Mouse (Mus musculus) MEL (cell line): ENCODE results near the gene Kif28. TPM values are rescaled to one million over a fixed set of nuclear protein-coding genes. Genes with fewer than 3 reads are reported as not detected.

Experiments
- DNase-seq: peaks from one replicate; pipeline ENCODE4 v3.0.0; 2011; ENCODE audit warnings: low read depth, low spot score
- H3K27ac ChIP-seq: 2 replicates; pipeline ENCODE4 v1.5.1; 2012; ENCODE audit warnings: low read depth, mild to moderate bottlenecking, control low read depth, low read length, moderate library complexity; ENCODE audit not compliant: control insufficient read depth
- H3K27me3 ChIP-seq, 2 experiments: fragments of 150-350 bp in 1 of 2; sonication (generic) in 1 of 2; 2 replicates each; pipeline ENCODE4 v1.6.1; 2012; ENCODE audit warnings: low read length in 2 of 2, mild to moderate bottlenecking in 2 of 2, improper control_type of control experiment in 1 of 2, moderate library complexity in 1 of 2; ENCODE audit not compliant: insufficient read depth in 2 of 2, control insufficient read depth in 1 of 2
- H3K36me3 ChIP-seq, 2 experiments: 2 replicates each; pipeline ENCODE4 v1.6.1; 2012 to 2014; ENCODE audit warnings: low read length in 2 of 2, improper control_type of control experiment in 1 of 2, inconsistent platforms in 1 of 2, mild to moderate bottlenecking in 1 of 2; ENCODE audit not compliant: insufficient read depth in 2 of 2, control insufficient read depth in 1 of 2
- H3K4me1 ChIP-seq, 2 experiments: fragments of 150-350 bp in 1 of 2; sonication (generic) in 1 of 2; 2 replicates each; pipeline ENCODE4 v1.6.1; 2012; ENCODE audit warnings: low read length in 2 of 2, improper control_type of control experiment in 1 of 2, mild to moderate bottlenecking in 1 of 2; ENCODE audit not compliant: insufficient read depth in 2 of 2, control insufficient read depth in 1 of 2
- H3K4me3 ChIP-seq, 2 experiments: fragments of 150-350 bp in 1 of 2; sonication (generic) in 1 of 2; 2 replicates each; pipeline ENCODE4 v1.5.1; 2012; ENCODE audit warnings: low read depth in 2 of 2, low read length in 2 of 2, mild to moderate bottlenecking in 2 of 2, moderate library complexity in 2 of 2, control low read depth in 1 of 2, improper control_type of control experiment in 1 of 2; ENCODE audit not compliant: control insufficient read depth in 1 of 2, insufficient read depth in 1 of 2
- H3K79me2 ChIP-seq: 2 replicates; pipeline ENCODE4 v1.6.1; 2012; ENCODE audit warnings: mild to moderate bottlenecking, low read length, moderate library complexity; ENCODE audit not compliant: control insufficient read depth, poor library complexity, insufficient read depth
- H3K9ac ChIP-seq: 2 replicates; pipeline ENCODE4 v1.6.1; 2012; ENCODE audit warnings: low read depth, mild to moderate bottlenecking, control low read depth, low read length, moderate library complexity; ENCODE audit not compliant: control insufficient read depth, poor library complexity, severe bottlenecking
- H3K9me3 ChIP-seq: fragments of 150-350 bp; sonication (generic); replicated peaks from 2 replicates; pipeline ENCODE4 v1.6.1; 2012; ENCODE audit warnings: mild to moderate bottlenecking, low read length, improper control_type of control experiment, moderate library complexity; ENCODE audit not compliant: insufficient read depth
- BHLHE40 ChIP-seq: IDR thresholded peaks from 2 replicates; pipeline ENCODE4 v1.6.1; 2012; ENCODE audit warnings: low read depth, mild to moderate bottlenecking, inconsistent platforms, low read length, improper control_type of control experiment, borderline replicate concordance
- CHD1 ChIP-seq: IDR thresholded peaks from 2 replicates; pipeline ENCODE4 v1.6.1; 2012; ENCODE audit warnings: low read depth, mild to moderate bottlenecking, inconsistent platforms, low read length, improper control_type of control experiment
- CHD2 ChIP-seq: IDR thresholded peaks from 2 replicates; pipeline ENCODE4 v1.6.1; 2011; ENCODE audit warnings: low read length, improper control_type of control experiment
- E2F4 ChIP-seq: IDR thresholded peaks from 2 replicates; pipeline ENCODE4 v1.6.1; 2011; ENCODE audit warnings: low read depth, low read length, improper control_type of control experiment, borderline replicate concordance
- ELF1 ChIP-seq: IDR thresholded peaks from 2 replicates; pipeline ENCODE4 v1.6.1; 2014; ENCODE audit warnings: low read depth, mild to moderate bottlenecking, inconsistent platforms, low read length, improper control_type of control experiment, moderate library complexity
- GATA1 ChIP-seq: IDR thresholded peaks from 2 replicates; pipeline ENCODE4 v1.6.1; 2011; ENCODE audit warnings: low read depth, low read length, improper control_type of control experiment
- JUND ChIP-seq: IDR thresholded peaks from 2 replicates; pipeline ENCODE4 v1.6.1; 2011; ENCODE audit warnings: low read depth, mild to moderate bottlenecking, improper control_type of control experiment, low read length
- KAT2A ChIP-seq: conservative IDR thresholded peaks from 2 replicates; pipeline ENCODE4 v1.6.1; 2012; ENCODE audit warnings: low read depth, low read length, improper control_type of control experiment, inconsistent platforms
- MAX ChIP-seq: IDR thresholded peaks from 2 replicates; pipeline ENCODE4 v1.6.1; 2011; ENCODE audit warnings: low read length, improper control_type of control experiment
- MEF2A ChIP-seq: IDR thresholded peaks from 2 replicates; pipeline ENCODE4 v1.6.1; 2014; ENCODE audit warnings: low read depth, mild to moderate bottlenecking, inconsistent platforms, low read length, improper control_type of control experiment; ENCODE audit not compliant: poor library complexity, insufficient replicate concordance, severe bottlenecking; ENCODE audit errors: extremely low read depth
- MXI1 ChIP-seq: IDR thresholded peaks from 2 replicates; pipeline ENCODE4 v1.6.1; 2011; ENCODE audit warnings: mild to moderate bottlenecking, low read depth, low read length, improper control_type of control experiment
- MYB ChIP-seq: IDR thresholded peaks from 2 replicates; pipeline ENCODE4 v1.6.1; 2011; ENCODE audit warnings: mild to moderate bottlenecking, low read depth, low read length, improper control_type of control experiment
- NELFE ChIP-seq: IDR thresholded peaks from 2 replicates; pipeline ENCODE4 v1.6.1; 2011; ENCODE audit warnings: low read depth, low read length, improper control_type of control experiment
- POLR2A ChIP-seq, 2 experiments: IDR thresholded peaks; 2 replicates each; pipeline ENCODE4 v1.6.1; 2011 to 2012; ENCODE audit warnings: low read length in 2 of 2, mild to moderate bottlenecking in 2 of 2, control low read depth in 1 of 2, improper control_type of control experiment in 1 of 2, low read depth in 1 of 2, moderate library complexity in 1 of 2; ENCODE audit not compliant: control insufficient read depth in 1 of 2, insufficient read depth in 1 of 2, poor library complexity in 1 of 2
- POLR2AphosphoS2 ChIP-seq: IDR thresholded peaks from 2 replicates; pipeline ENCODE4 v1.6.1; 2011; ENCODE audit warnings: low read length, improper control_type of control experiment
- RAD21 ChIP-seq: IDR thresholded peaks from 2 replicates; pipeline ENCODE4 v1.6.1; 2011; ENCODE audit warnings: mild to moderate bottlenecking, low read depth, low read length, improper control_type of control experiment
- TAL1 ChIP-seq: IDR thresholded peaks from 2 replicates; pipeline ENCODE4 v1.6.1; 2012; ENCODE audit warnings: mild to moderate bottlenecking, inconsistent platforms, low read length, moderate library complexity, mixed read lengths
- TCF12 ChIP-seq: IDR thresholded peaks from 2 replicates; pipeline ENCODE4 v1.6.1; 2014; ENCODE audit warnings: low read depth, mild to moderate bottlenecking, inconsistent platforms, low read length, improper control_type of control experiment, moderate library complexity
- UBTF ChIP-seq: IDR thresholded peaks from 2 replicates; pipeline ENCODE4 v1.6.1; 2012; ENCODE audit warnings: low read depth, mild to moderate bottlenecking, inconsistent platforms, low read length, improper control_type of control experiment, moderate library complexity, borderline replicate concordance; ENCODE audit not compliant: insufficient read depth
- USF1 ChIP-seq: IDR thresholded peaks from 2 replicates; pipeline ENCODE4 v1.6.1; 2014; ENCODE audit warnings: low read depth, mild to moderate bottlenecking, inconsistent platforms, low read length, improper control_type of control experiment, moderate library complexity
- USF2 ChIP-seq, 2 experiments: IDR thresholded peaks; 2 replicates each; pipeline ENCODE4 v1.6.1; 2011 to 2012; ENCODE audit warnings: improper control_type of control experiment in 2 of 2, low read length in 2 of 2, borderline replicate concordance in 1 of 2, inconsistent platforms in 1 of 2, low read depth in 1 of 2, mild to moderate bottlenecking in 1 of 2; ENCODE audit not compliant: insufficient read depth in 1 of 2
- ZC3H11A ChIP-seq: IDR thresholded peaks from 2 replicates; pipeline ENCODE4 v1.6.1; 2012; ENCODE audit warnings: low read depth, mild to moderate bottlenecking, inconsistent platforms, low read length, improper control_type of control experiment
- polyA plus RNA-seq, 2 experiments: library from polyadenylated mRNA; stranded (reverse) in 1 of 2; unstranded in 1 of 2; fragments of >175 nt in 1 of 2; fragments of >200 nt in 1 of 2; gene quantifications; 2 replicates each; pipeline versions ENCODE4 v1.2.1 to v1.2.4; 2012; ENCODE audit warnings: low replicate concordance in 2 of 2, low read depth in 1 of 2; ENCODE audit not compliant: insufficient read length in 2 of 2, insufficient read depth in 1 of 2, missing spikeins in 1 of 2
- total RNA-seq: library from RNA; depleted of rRNA; stranded (reverse); fragments of 300-350 nt; gene quantifications from 2 replicates; pipeline ENCODE4 v1.2.3, GENCODE M21; 2012

The Kif28 gene
- total and polyA plus RNA-seq, 3 experiments: 0.13 to 0.27 TPM; not detected in 1

- Histone ChIP-seq H3K4me3 (no peak overlapping the region), H3K27me3 (no peaks in the 10 kb centered on the region), H3K27ac (no peak overlapping the region), H3K9me3 (no peaks in the 10 kb centered on the region), H3K79me2 (no peaks in the 10 kb centered on the region), H3K36me3 (peaks cover 0 to 13% of the 10 kb centered on the region in 2 experiments; a peak in 2 of 4 replicates), H3K4me1 (no peaks in the 10 kb centered on the region), H3K9ac (no peak overlapping the region)
- no peak; the same call in 1 of the 2 replicates for TF ChIP-seq POLR2AphosphoS2
- peak; percentile 18 for DNase-seq
These were observed 1.4 kb downstream of the Kif28 start for GRCm38 (mm10) chr1:179743593-179744193.

DNA sequence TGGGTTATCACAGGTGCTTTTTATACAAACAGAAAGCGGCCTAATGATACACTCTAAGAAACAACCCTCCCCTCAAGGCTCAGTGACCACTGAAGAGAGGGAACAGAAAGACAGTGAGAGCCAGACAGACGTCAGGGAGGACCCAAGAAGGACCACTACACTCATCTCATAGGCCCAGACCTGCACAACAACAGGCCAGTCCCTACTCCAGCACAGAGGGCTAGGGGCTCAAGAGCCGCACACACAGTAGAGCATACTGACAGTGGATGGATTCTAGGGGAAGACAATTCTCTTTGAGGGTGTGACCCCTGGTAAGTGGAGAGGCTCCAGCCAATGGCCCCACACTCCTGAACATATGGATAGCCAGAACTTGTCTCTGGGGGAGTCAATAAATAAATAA, 8.6 kb downstream of the Kif28 start:
- Histone ChIP-seq H3K4me1 (no peaks in the 10 kb centered on the region), H3K36me3 (no peaks in the 10 kb centered on the region), H3K4me3 (no peak overlapping the region), H3K9me3 (no peaks in the 10 kb centered on the region), H3K79me2 (no peaks in the 10 kb centered on the region), H3K9ac (no peak overlapping the region), H3K27me3 (no peaks in the 10 kb centered on the region), H3K27ac (no peak overlapping the region)
- DNase-seq: no peak
- TF ChIP-seq KAT2A (no peak), MXI1 (no peak), RAD21 (no peak)

- Histone ChIP-seq H3K4me1 (no peaks in the 10 kb centered on the region), H3K79me2 (no peaks in the 10 kb centered on the region), H3K9ac (peak overlapping the region; percentile 41), H3K9me3 (no peaks in the 10 kb centered on the region), H3K36me3 (no peaks in the 10 kb centered on the region), H3K27me3 (no peaks in the 10 kb centered on the region), H3K4me3 (peak overlapping the region; percentile 56 to 67), H3K27ac (no peak overlapping the region)
- peak; percentile 86 for DNase-seq
- TF ChIP-seq MYB (no peak), E2F4 (no peak), MAX (no peak), POLR2A (IDR thresholded peaks at IDR 0.05; ENCODE audit: control insufficient read depth in 1 of 2, insufficient read depth in 1 of 2, low read depth in 1 of 2, low read length in 2 of 2, poor library complexity in 1 of 2) (no peak; a peak in 1 of 4 replicates), ZC3H11A (peak; percentile 82), USF2 (IDR thresholded peaks at IDR 0.05; ENCODE audit: borderline replicate concordance in 1 of 2, insufficient read depth in 1 of 2, low read depth in 1 of 2, low read length in 2 of 2) (no peak), JUND (0 out of 2 replicates have a peak, but pooled peaks have one; percentile 45), BHLHE40 (0 out of 2 replicates have a peak, but pooled peaks have one; percentile 26), ELF1 (0 out of 2 replicates have a peak, but pooled peaks have one; percentile 13), TCF12 (no peak), MXI1 (peak; percentile 2; the same call in 1 of the 2 replicates), CHD2 (no peak), MEF2A (no peak), KAT2A (no peak), CHD1 (peak; percentile 98), NELFE (no peak), GATA1 (peak; percentile 59), UBTF (no peak), TAL1 (no peak), USF1 (no peak)
These were observed 10.3 kb downstream of the Kif28 start for GRCm38 (mm10) chr1:179734500-179735474.
